Mouse (Mus musculus) left cerebral cortex, postnatal 25 days (tissue): Measurements from ENCODE around the gene Col4a3bp. TPM values are rescaled to one million over a fixed set of nuclear protein-coding genes. Genes with fewer than 3 reads are reported as not detected.

Experiments used
- DNase-seq, 2 experiments: peaks; one replicate each; pipeline ENCODE4 v3.0.0; 2022; ENCODE audit warnings: low spot score in 2 of 2, mixed read lengths in 1 of 2
- intact Hi-C: fragments of 180-260 bp; cut with DNase I; formaldehyde crosslinking; loops from one replicate; pipeline ENCODE4 v1.15.1; 2025
- total RNA-seq, 2 experiments: library from RNA; stranded (reverse); gene quantifications; 2 replicates each; pipeline ENCODE4 v1.2.3; 2021

The Col4a3bp gene
- total RNA-seq: 10 to 100 TPM; 62.3 to 63.7 TPM

DNA sequence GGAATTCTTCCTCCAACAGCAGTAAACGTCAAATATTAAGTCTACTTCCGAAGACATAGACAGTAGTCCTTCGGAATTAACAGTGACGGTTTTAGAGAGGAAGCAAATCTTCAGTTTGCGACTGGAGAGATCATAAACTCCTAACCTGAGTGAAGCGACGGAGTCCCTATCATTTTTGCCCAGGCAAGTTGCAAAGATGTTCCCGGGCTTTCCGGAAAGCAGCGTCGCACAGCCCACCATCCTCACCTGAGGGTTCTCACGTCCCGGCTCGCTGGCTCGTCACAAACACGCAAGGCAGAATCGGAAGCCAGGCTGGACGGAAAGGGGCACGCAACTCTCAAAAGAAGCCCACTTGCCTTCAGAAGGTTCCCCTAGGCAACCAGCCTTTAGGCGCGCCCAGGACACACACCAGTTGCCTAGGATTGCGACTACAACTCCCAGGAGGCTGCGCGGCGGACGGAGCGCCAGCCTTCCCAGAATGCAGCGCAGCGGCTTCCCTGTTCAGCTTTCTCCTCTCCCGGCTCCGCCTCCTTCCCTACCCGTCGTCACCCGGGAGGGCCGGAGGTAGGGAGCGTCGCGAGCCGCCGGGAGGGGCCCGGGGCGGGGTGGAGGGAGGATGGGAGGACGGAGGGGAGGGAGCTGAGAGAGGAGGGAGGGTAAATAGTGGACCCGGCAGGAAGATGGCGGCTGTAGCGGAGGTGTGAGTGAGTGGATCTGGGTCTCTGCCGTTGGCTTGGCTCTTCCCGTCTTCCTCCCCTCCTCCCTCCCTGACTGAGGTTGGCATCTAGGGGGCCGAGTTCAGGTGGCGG is at the start of gene Col4a3bp, which contains the start of gene Polk:
TSS of gene Col4a3bp (plus strand) at position 538 of the 809 bp plus-strand sequence.
TSS of gene Polk (minus strand) at position 499 of the 809 bp plus-strand sequence.
- peak; percentile 97 to 98 for DNase-seq
- intact Hi-C loops: loop anchor here (2.0 kb wide), 1 partner anchor 107 kb away; no protein-coding TSS in a partner anchor

- DNase-seq: no peak
- intact Hi-C loops: no loop called here
These were observed 45.8 kb upstream of the Col4a3bp start for GRCm38 (mm10) chr13:96496630-96497029.

DNA sequence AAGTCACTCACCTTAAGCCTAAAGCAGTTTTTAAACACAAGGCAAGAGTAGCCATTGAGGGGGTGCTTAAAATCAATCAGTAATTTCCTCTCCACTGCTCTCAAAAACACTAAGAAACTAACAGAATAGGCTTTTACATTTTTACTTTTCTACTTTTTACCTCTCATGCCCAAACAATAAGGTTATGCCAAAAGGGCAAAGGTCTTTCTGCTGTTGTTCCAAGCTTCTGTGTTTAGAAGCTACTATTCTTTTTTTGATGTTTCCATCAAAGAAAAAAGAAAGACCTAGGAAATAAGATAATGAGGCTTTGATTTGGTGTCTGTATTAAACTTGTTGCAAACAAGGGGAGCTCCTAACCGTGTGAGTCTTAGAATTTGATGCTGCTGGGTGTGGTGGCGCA is 42.5 kb upstream of the Col4a3bp start:
- DNase-seq: no peak
- intact Hi-C loops: no loop called here

DNA sequence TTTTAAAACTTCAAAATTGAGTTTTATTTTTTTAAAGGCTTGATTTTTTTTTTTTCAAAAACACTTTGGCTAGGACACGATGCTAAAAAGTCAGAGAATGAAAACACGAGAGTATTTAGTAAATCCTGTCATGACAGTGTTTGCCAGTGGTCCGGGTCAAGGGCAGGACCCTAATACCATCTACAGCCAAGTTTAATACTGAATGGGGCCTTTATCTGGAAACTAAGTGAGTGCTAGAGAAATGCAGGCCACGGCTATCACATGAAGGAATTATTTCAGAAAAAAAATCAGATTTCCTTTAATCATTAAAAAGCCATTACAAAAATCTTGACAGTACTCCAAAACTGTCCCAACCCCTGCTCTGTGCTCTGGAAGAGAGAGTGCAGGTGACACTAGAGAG is 36.8 kb upstream of the Col4a3bp start:
- intact Hi-C loops: no loop called here
- DNase-seq: no peak

DNA sequence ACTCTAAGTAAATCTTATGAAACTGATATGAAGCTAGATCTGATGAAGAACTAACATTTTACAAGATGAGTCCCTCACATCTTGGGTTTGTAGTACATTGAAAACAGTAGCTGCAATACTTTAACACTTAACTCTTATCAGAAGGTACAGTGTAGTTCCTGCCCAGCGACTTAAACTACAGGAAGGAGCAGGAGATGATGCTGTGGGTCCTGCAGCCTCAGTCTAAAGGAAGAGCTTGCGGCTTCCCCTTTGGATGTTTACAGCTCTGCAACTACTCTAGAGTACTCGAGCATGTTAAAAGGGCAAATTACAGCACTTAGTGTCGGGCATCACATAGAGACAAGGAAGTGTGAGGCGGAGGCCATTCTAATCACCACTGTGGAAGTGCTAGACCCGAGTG is 36.1 kb upstream of the Col4a3bp start:
- no peak for DNase-seq
- intact Hi-C loops: no loop called here

- no peak for DNase-seq
- intact Hi-C loops: no loop called here
These were observed 34.9 kb upstream of the Col4a3bp start for GRCm38 (mm10) chr13:96507541-96507940.

GRCm38 (mm10) chr13:96510635-96511034 is 31.8 kb upstream of the Col4a3bp start:
- DNase-seq: peak in 1 of 2 experiments; percentile 56
- intact Hi-C loops: no loop called here

GRCm38 (mm10) chr13:96511262-96511661 is 31.2 kb upstream of the Col4a3bp start:
- intact Hi-C loops: no loop called here
- no peak for DNase-seq

DNA sequence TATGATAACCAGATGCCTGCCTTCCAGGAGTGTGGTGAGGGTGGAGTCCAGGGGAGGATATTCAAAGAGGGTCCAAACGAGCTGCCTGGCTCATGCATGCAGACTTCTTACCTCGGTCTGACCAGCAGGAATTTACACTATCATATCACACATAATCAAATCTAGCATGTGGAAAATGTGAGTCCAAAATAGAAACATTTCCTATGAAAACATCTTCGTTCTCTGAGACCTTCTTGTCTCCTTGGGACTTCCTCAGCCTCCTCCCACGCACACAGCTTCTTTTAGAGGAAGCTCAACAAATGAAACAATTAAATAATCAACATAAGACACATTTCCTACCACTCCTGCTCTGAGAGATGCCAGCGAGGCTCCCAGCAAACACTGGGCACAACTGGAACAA is 30.5 kb upstream of the Col4a3bp start:
- DNase-seq: no peak
- intact Hi-C loops: no loop called here

DNA sequence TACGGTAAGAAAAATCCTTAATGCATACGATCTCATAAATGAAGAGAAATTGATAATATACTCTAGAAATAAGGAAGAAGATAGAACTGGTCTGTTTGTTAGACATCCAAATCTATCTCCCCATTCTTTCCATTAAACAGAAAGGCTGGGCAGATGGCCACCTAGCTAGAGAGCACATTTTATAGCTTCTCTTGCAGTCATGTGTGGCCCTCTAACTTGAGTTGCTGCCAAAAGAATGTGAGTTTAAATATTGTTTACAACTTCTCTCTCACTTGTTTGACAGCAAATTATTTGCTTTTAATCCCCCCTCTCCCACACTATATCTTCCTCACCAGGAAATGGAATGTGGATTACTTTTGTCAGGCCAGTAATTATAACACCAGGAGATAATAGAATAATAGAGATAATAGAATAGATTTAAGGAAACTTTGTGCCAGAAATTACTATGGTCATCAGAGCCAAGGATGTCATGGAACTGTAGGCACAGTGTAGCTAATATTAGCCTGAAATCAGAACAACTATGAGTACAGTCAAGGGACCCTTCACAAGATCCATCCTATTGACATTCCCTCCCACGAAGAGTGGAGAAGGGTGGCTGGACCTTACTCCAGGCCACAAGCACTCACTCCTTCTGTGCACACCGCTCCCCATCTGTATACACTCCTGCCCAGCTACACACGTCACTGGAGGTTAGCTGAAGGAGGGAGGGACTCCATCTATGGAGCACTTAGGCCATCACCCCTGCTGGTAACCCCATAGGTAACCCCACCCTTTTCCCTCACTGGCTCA is 28.1 kb upstream of the Col4a3bp start:
- intact Hi-C loops: no loop called here
- no peak for DNase-seq

GRCm38 (mm10) chr13:96516249-96516648 is 26.2 kb upstream of the Col4a3bp start:
- DNase-seq: no peak

GRCm38 (mm10) chr13:96517335-96517734 is 25.1 kb upstream of the Col4a3bp start:
- intact Hi-C loops: no loop called here
- DNase-seq: no peak

More at GRCm38 (mm10) chr13:96516249-96516648, 26.2 kb upstream of the Col4a3bp start:
- intact Hi-C loops: no loop called here

GRCm38 (mm10) chr13:96521294-96521693 is 21.1 kb upstream of the Col4a3bp start:
- intact Hi-C loops: no loop called here
- no peak for DNase-seq

DNA sequence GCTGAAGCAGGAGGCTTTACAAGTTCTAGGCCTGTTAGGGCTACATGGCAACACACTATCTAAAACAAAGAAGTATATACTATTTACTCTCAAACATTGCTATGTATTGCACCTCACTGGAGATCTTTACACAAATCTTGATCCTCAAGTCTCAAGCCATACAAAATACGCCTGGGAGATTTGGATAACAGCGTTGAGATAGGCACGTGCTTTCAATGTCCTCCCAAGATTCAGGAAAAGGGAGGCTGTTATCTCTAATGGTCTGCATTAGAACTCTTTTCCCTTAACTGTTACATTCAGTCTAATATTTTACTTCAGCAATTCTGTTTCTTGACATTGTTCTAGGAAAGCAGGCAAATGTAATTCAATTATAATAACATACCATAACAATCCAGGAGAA is 15.4 kb upstream of the Col4a3bp start:
- no peak for DNase-seq
- intact Hi-C loops: no loop called here

- intact Hi-C loops: no loop called here
- no peak for DNase-seq
These were observed 14.6 kb upstream of the Col4a3bp start for GRCm38 (mm10) chr13:96527856-96528255.

GRCm38 (mm10) chr13:96528776-96529175 is 13.6 kb upstream of the Col4a3bp start:
- intact Hi-C loops: no loop called here
- no peak for DNase-seq

GRCm38 (mm10) chr13:96529542-96529941 is 12.9 kb upstream of the Col4a3bp start:
- DNase-seq: no peak
- intact Hi-C loops: no loop called here

- DNase-seq: no peak
- intact Hi-C loops: no loop called here
These were observed 12.4 kb upstream of the Col4a3bp start for GRCm38 (mm10) chr13:96530064-96530463.

- DNase-seq: no peak
- intact Hi-C loops: no loop called here
These were observed 10.2 kb upstream of the Col4a3bp start for GRCm38 (mm10) chr13:96532176-96532575.

- intact Hi-C loops: no loop called here
- no peak for DNase-seq
These were observed 8.7 kb upstream of the Col4a3bp start for GRCm38 (mm10) chr13:96533742-96534141.
